Mouse (Mus musculus) right cerebral cortex, adult 18-20 months (tissue): Measurements from ENCODE around the gene Itgb7.
"Not testable (repeated sequence)": the region's sequence is repeated elsewhere in the genome, so short reads cannot be mapped to it uniquely, and the experiment has no call there.

Source experiments
- DNase-seq: peaks from one replicate; pipeline ENCODE4 v3.0.0; 2022; ENCODE audit warnings: mixed read lengths

Gene Itgb7

DNA sequence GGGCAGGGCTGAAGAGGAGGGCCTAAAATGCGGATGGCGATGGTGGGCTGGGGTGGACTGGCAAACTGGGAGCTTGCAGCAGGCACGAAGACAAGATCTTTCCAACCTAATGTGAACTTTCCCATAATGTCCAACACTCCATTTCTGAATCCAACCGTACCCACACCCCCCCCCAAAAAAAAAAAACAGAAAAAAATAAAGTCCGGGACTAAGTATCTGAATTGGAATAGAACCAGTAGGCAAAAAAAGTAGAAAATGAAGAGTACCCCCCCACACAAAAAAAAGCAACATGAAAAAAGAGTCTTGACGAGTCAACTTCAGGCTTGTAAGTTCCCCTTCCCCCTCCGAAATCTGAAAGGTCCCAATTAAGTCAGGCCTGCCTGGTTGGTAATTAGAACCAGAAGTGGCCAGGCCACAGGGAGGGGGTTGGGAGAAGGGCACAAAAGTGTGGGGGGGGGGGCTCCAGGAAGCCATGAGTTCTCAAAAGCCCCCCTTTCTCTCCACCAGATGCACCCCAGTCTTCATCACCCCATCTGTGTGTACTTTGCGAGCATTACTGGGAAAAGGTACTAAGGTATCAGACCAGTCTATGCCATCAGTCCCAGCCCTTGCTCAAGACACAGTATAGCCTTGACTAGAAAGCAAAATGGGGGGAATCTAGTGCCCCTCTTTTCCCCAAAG, 16.5 kb upstream of the Itgb7 start:
- no peak for DNase-seq

- peak; percentile 42 for DNase-seq
These were observed 15.7 kb upstream of the Itgb7 start for GRCm38 (mm10) chr15:102247252-102248130.

DNA sequence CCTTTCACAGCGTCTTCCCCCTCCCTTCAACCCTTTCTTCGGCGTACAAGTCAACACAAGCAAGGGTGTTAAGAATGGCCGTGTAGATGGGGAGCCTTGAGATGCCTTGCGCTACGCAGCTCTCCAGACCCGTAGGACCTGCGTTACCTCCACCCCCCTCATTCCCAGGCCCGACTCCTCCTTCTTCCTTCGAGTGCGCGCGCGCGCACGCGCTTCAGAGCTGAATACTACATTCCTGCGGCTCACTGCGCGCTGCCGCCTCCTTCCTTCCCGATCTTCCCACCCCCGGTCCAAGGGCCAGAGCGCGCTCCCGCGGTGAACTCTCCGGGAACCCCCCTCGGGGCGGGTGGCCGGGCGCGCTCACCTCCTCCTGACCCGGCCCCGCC, 15.1 kb upstream of the Itgb7 start:
- DNase-seq: peak; percentile 91

- DNase-seq: peak; percentile 84
These were observed 14.4 kb upstream of the Itgb7 start for GRCm38 (mm10) chr15:102245891-102246741.

GRCm38 (mm10) chr15:102245461-102245881, 13.7 kb upstream of the Itgb7 start:
- DNase-seq: no peak

- DNase-seq: no peak
These were observed 12.8 kb upstream of the Itgb7 start for GRCm38 (mm10) chr15:102244306-102245191.

- DNase-seq: no peak
These were observed 11.8 kb upstream of the Itgb7 start for GRCm38 (mm10) chr15:102243229-102244190.

DNA sequence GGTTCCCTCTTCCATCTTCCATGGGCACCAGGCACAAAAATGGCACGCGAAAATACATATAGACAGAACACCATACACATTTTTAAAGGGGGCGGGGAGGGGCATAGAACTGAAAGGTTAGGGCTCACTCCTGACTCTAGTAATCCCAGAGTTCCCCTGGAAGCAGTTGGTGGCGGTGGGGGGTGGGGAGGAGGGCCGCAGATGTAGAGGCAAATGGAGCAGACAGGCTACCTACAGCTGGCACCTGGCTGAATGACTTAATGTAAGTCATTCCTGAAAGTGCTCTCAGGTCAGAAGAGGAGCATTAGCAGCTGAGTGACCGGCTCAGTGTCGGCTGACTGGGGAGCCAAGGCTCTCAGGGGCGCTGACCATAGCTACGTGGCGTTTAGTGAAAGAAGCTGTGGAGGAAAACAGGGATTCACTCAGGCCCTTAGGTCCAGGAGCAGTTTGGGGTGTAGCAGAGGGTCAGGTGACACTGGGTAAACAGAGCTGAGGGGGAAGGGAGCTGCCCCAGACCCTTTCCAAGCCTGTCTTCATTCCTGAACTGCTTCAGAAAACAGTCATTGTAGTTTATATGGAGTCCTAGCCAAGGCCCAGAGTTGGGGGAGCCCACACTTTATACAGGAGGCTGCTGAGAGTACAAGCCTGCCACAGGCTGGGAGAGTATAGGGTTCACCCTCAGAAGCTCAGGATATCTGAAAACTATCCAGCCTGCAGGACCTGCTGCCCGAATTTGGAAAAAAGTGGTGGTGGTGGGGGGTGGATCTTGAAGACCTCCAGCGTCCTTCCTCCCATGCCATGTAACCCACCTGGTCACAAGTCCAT, 10.9 kb upstream of the Itgb7 start:
- no peak for DNase-seq

GRCm38 (mm10) chr15:102240607-102241006, 8.9 kb upstream of the Itgb7 start:
- DNase-seq: no peak

DNA sequence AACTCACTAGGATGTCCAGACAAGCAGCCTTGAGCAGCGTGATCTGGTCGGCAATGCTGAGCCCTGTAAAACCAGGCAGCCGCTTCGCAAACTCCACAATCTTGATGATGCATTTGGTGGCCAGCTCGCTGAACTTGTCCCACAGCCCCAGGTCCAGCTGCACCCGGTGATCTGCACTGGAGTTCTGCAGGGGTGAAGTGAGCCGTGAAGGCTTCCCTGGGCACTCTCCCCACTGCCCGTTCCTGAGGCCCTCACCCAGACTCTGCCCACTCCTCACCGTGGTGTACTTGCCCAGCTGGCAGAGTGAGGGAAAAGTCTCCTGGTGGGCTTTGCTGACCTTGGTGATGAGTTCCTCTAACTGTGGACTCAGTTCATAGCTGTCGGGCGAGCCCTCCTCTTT, 8.1 kb upstream of the Itgb7 start:
- DNase-seq: no peak

GRCm38 (mm10) chr15:102239260-102239590, 7.5 kb upstream of the Itgb7 start:
- peak; percentile 66 for DNase-seq

DNA sequence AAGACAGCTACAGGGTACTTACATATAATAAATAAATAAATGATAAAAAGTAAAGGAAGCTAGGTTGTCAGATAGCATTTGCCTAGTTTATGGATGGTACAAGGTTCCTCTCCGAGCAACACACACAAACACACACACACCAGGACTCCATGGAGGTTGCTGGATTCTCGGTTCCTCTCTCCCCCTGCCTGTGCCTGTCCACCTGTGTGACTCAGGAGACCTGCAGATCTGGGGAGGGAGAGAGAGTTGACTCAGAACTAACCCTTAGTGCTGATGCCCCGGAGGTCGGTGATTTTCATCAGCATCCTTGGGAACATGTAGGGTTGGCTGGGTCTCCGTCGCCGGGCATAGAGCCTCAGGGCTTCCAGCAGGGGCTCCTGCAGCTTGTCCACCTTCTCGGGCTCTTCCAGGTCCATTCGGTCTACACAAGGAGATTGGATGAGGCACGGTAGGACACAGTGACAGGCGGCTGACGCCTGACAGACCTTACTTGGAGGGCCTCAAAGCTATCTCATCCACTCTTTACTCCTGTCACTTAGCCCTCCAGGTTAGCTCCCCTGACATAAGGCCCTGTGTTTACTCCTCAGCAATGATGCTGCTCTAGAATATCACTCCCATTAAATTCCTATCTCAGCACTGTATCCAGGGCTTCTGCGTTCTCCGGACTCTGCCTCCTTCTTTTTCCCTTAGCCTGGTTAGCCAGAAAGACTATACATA, 7.0 kb upstream of the Itgb7 start:
- no peak for DNase-seq

GRCm38 (mm10) chr15:102235371-102236027, 3.8 kb upstream of the Itgb7 start:
- DNase-seq: no peak

GRCm38 (mm10) chr15:102233896-102234295, 2.2 kb upstream of the Itgb7 start:
- no peak for DNase-seq

- DNase-seq: no peak
These were observed 1.0 kb upstream of the Itgb7 start for GRCm38 (mm10) chr15:102232764-102233163.

- DNase-seq: no peak
These were observed 1.1 kb downstream of the Itgb7 start for GRCm38 (mm10) chr15:102230408-102231321.

- not testable (repeated sequence) for DNase-seq
These were observed 6.1 kb downstream of the Itgb7 start for GRCm38 (mm10) chr15:102225619-102226018.
